Mouse (Mus musculus) c-Kit-positive CD71-negative TER-119-negative erythroid progenitor cells, embryonic 14.5 days (primary cell): Measurements from ENCODE around the gene Tns4.

Source experiments
- DNase-seq: peaks from one replicate; pipeline ENCODE4 v3.0.0-alpha.2; 2013; ENCODE audit warnings: low read depth

Gene Tns4

DNA sequence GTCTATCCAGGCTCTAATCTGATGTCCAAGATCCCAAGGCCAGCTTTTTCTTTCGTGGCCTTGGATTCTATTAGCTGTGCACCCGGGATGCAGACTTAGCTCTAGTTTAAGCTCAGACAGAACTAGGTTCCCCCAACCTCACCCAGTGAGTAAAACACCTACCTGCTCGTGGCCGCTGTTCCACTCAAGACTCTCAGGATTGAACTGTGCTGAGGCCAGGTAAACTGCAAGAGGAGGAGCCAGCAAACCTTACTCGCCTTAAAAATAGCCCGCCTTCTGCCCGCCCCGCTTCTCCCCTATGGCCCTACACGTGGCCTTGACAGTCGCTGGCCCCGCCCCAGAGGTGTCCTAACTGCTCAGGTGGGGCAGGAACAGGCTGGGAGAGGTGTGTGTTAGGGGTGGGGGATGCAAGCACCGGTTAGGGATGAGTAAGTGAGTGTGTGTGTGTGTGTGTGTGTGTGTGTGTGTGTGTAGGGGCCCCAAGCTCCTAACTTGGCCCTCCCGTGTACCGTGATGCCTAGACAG, at the start of gene Tns4:
Gene Tns4 (minus strand): TSS at position 230 of the 525 bp plus-strand sequence.
- DNase-seq, result no peak

DNA sequence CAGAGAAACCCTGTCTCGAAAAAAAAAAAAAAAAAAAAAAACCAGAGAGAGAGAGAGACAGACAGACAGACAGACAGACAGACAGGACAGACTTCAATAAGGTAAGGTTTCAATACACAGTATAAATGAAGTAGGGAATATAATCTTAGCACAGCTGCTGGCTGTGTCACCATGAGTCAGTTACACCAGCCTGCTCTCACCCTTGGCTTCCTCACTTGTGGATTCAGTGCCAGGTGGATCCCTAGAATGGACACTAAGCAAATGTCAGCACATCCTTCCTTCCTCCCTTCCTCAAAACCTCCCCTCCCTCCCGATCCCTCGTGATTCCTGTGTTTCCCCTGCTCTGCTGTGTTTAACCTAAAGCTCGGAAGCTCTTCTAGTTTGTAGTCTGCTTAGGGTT, 48.3 kb upstream of the Tns4 start:
- no peak for DNase-seq

DNA sequence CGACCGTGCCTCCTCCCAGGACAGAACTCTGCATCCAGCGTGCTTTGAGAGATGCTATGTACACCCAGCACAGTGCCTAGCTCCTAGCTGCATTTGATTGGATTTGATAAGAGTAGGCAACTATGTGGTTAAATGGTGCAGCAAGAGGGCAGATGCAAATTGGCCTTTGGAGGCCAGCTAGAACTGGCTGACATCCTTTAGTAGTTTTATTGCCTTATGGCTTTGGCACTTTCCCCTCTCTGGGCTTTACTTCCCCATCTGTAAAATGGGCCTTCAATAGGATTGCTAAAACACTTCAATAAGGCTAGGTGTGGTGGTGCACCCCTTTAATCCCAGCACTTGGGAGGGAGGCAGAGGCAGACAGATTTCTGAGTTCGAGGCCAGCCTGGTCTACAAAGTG, 47.9 kb upstream of the Tns4 start:
- no peak for DNase-seq

DNA sequence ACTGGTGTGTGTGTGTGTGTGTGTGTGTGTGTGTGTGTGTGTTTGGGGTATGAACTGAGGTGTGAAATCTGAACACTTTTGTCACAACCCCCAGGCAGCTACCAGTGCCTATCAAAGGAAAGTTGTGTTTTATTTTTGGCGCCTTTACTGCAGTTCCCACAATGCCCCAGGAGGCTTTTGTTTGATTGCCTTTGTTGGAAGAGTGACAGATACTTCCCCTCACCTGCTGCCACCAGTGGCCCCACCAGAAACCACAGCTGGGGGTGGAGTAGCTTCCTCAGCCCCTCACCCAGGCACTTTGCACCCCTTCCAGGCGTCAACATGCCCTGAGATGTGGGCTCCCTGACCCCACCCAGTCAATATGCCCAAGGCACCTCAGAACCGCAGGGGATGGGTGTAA, 47.3 kb upstream of the Tns4 start:
- no peak for DNase-seq

DNA sequence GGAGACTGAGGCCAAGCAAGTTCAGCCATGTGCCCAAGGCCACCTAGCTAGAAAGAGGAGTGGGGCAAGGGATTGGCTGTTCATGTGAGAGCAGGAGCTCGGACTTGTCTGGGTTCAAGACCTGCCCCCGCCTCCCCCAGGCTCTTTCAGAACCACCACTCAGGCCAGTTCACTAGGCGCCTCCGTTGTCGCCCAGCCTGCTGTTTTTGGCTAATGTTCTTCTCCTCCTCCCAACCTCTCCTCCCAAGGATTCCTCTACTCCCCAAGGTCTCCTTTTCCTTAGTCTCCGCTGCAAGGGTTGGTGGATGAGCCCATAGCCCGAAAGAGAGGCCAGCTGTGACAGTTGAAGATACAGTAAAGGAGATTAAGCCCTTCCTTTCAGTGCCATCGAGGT, 45.9 kb upstream of the Tns4 start:
- DNase-seq, result no peak

DNA sequence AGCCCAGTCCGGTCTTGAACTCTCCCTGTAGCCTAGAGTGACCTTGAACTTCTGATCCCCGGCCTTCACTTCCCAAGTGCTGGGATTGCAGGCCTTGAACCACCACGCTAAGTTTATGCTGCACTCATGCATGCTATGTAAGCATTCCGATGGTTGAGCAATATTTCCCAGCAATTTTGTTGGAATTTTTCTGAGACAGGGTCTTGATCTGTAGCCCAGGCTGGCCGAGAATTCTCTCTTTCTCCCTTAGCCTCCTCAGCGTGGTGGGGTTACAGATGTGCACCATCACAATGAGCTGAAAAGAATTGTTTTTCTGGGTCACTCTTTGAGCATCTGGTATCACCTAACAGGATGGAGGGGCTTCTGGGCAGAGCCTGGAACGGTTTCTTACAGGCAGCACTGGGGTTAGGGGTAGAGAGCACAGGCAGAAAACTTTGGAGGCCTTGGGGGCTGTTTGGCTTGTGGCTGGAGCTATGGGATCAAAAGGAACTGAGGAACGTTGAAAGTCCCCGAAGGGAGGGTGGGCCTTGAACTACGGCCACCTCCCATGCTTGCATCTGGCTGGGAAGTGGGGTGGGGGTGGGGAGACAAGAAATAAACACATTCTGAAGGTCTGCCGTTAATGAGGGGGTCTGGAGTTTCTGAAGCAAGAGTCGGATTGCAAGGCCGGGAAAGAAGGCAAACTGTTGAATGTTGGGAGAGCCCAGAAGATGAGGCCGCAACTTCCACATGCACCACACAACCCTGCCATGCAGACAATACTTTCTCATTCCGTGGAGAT, 45.4 kb upstream of the Tns4 start:
- no peak for DNase-seq

DNA sequence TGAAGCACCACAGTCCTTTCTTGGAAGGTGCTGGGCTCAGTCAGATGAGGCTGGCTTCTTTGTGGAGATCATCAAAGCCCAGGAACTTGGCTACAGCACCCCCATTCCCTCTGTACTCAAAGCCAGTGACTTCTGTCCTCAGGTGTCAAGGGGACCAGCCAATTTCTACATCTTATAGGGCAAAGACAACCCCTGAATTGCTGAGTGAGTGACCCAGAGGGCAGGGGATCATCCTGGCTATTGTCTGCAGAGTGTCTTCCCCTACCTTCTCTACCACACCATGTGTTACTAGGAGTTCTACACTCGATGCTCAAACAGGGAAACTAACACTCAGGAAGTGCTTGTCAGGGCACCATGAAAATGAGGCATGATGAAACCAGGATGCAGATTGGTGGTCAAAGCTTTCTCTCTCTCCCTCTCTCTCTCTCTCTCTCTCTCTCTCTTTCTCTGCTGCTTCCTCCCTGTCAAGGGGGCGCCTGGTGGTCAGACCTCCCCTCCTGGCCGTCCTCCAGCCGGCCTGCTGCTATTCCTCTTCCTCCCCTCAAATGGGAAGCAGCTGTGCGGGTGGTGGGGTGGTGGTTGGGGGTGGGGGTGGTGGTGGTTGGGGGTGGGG, 44.3 kb upstream of the Tns4 start:
- DNase-seq, result no peak

DNA sequence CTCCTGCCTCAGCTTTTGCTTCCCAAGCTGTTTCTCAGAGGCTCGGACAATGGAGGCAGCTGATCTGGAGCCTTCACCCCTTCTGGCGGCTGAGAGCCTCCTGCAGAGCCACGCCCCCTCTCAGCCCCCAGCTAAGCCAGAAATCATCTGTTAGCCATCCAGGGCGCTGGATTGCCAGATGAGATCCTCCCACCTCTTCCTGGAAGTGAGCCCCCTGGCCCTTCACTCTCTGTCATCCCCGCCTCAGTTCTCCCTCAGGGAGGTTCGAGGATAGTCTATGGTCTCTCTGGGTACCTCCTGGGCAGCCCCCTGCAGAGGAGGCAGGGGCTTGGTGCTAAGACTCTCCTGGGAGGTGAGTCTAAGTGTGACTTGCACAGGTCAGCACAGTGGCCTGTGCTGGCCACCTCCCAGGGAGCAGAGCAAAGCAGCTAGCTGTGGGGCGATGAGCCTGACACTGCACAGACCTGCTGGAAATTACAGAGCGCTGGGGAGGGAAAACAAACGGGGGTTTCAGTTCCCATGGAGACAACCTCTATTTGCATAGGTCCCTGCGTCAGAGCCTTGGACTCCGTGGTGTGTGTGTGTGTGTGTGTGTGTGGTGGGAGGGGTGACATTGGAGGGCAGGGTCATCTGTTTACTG, 43.1 kb upstream of the Tns4 start:
- DNase-seq, result no peak

DNA sequence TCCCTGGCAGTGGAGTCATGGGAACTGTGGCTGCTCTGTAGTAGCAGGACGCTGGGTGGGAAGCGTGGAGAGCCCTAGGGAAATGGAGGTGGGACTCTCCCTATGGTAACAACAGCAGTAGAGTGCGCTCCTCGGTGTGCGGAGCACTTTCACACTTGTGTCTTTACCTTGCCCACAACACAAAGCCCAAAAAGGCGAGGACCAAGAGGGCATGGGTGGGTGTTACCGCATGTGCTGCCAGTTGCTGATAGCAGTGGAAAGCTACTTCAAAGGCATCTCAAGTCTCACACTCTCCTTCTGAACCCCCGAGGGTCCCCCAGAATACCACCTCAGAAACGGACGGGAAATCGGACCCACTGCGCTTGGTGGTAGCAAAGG, 42.3 kb upstream of the Tns4 start:
- DNase-seq, result no peak

DNA sequence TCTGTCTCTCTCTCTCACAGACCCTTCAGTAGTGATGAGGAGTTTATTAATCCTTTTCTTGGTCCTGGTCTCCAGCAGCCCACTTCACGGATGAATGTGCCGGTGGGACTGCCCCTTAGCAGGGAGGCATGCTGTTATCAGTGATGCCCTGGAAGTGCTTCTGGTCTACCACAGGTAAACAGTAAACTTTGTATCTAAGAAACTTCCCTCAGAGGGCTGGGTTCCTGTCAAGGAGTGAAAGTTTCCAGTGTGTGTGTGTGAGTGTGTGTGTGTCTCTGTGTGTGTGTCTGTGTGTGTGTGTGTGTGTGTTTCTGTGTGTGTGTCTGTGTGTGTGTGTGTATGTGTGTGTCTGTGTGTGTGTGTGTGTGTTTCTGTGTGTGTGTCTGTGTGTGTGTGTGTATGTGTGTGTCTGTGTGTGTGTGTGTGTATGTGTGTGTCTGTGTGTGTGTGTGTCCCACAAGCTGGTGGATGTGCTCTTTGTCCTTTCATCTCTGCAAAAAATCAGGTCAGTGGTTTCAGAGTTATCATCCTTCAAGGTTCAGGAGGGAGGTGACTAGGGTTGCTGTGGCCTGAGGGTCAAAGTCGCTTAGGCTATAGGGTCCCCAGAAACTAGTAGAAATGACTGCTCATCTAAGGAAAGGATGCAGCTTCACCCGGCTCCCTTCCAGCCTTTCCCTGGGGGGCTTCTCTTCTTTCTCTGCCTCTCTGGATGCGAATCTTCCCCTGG, 41.8 kb upstream of the Tns4 start:
- DNase-seq, result no peak

DNA sequence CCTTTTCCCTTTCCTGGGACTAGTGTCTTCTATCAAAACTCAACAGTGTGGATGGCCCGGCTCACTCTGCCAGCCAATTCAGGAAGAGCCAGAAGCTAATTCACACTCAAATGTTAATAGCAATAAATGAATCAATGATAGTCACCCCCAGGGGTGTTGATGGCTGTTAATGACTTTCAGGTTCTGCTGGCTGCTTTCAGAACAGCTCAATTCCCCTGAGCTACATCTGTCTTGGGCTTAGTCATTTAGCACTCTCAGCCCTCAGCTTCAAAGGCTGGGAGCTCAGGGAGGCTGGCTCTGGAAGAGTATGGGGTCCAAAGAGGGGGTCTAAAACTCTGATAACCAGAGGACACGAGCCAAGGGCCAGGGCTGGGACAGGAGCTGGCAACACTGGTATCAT, 40.2 kb upstream of the Tns4 start:
- no peak for DNase-seq

DNA sequence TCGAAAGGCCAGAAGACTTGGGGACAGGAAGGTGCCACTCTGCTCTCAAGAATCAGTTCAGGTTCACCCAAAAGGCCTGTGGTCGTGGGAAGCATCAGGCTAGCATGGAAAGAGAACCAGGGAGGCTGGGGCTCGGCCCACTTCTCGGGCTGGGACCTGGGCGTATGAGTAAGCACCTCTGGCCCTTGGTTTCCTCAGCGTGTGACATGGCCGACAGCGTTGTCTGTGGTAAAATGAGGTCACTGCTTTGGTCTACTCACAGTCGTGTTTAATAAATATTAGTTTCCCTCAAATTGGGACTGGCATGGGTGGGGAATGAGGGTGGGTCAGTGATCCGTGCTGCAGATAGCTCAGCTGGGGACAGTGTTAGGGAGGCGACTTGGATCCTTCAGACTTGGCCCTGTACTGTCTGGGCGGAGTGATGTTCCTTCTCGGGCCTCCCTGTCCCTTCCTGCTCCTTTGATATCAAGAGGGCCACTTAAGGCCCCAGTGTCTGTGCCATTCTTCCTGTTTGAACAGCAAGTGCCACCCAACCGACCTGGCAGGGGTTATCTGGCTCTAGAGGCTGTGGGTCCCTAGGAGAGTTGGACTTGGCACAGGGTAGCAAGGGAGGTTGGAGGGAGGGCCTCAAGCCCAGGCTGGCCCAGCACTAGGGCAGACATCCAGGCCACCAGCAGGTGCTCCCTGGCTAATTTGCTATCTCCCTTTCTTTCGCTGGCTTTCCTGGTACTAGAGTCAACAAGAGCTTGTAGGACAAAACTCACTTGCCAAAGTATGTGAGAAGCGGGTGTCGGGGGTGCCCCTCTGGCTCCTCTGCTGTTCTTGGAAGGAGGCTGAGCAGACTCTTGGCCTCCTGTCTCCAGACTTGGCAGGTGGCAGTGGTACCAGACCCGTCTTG, 38.9 kb upstream of the Tns4 start:
- DNase-seq, result no peak

DNA sequence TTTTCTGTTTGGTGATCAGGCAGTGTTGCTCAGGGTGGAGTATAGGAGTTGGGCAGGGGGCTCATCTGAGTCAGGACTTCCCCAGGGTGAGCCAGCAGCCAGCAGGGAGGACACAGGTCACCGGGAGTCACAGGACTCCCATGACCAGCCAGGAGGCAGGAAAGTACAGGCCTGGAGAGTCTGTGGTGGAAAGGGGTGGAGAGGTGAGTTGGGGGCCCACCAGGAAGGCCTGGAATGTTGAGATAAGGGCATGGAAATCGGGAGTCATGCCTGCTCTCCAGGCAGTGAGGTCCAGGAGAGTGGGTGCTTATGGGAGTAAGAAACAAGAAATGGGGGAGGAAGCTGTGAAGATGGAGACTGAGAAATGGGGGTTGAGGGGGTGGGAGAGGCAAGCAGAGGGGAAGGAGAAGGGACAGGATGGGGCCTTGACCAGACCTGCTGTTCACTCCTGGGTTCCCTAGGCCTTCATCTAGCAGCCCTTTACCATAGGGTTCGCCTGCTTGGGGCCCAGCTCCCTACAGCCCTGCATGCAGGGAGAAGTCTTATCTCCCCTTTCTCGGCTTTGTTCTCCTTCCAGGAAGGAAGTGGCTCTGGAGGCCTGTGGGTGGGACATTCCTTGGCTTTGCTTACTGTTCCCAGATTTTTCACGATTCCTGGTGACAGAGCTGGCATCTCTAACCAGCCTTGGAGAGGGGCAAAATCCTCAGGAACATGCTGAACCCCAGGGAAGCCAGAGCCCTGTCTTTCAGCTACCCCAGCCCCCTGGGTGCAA, 37.6 kb upstream of the Tns4 start:
- no peak for DNase-seq

DNA sequence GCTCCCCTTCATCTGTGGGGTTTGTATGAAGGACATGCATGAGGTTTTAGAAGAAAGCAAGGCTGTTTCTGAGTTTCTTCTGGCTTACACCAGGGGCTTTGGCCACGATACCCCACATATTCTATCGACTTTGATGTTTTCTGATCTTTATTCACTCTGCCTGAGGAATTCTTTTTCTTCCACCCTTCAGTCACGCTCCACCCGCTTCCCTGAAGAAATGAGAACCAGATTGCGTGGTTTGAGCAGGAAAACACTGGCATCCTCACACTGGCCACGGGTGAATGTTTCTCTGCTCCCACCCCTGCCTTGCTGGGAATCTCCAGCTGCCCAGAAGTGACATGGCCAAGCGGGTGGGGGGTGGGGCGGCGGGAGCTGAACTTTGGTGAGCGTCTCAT, 35.5 kb upstream of the Tns4 start:
- DNase-seq, result no peak

DNA sequence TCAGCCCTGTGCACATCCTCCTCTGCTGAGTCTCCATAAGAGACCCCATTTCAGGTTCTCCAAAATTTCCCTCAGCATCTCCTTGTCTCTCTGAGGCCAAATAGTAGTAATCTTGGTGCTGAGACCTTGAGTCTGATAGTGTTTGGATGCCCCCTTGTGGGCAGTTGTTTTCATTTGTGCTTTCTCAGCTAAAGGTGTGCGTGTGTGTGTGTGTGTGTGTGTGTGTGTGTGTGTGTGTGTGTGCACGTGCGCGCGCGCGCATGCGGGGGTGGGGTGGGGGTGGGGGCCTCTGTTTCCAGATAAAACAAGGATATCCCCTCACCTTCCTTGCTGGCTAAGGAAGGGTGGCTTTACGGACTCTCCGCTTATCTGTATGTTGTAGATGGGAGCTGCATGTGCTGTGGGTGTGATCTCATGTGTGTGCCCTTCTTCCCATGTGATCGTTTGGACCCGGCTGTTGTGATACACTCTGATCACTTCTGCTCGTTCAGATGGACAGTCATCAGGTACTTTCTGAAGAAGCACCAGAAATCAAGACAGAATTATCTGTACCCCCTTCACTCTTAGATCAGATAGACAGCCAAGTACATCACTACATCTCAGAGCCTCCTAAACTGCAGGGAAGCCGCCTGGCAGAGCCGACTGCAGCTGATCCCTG, 35.0 kb upstream of the Tns4 start:
- DNase-seq, result no peak

DNA sequence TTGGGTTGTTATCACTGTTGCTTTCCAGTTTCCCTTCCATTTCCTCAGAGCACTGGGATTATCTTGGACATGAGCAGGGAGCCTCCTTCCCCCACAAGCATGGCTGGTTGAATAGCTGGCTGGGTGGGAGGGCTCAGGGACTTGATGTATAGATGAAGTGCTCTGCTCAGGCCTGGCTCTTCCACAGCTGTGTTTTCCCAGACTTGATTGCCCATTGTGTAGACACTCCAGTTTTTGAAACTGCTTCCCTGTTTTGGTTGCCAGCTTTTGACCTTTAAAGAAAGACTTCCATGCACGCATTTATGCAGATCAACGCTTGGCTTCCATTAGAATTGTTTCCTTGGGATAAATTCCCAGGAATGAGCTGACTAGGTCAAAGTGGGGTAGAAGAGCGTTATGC, 33.6 kb upstream of the Tns4 start:
- no peak for DNase-seq

DNA sequence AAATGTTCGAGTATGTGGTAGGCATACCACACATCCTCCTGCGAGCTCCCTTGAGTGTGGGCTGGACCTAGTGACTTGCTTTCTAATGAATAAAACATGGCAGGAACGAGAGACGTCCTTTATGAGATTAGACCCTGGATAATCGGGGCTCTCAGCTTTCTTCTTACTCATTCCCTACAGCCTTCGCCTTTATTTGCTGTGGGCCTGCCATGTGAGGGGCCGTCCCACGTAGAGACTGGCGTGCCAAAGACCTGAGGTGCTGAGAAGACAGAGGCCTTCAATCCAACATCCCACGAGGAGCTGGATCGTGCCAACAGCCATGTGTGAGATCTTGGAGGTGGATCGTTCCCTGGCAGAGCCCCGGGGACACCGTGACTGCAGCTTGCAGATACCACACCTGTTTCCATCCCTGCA, 32.1 kb upstream of the Tns4 start:
- DNase-seq, result no peak

DNA sequence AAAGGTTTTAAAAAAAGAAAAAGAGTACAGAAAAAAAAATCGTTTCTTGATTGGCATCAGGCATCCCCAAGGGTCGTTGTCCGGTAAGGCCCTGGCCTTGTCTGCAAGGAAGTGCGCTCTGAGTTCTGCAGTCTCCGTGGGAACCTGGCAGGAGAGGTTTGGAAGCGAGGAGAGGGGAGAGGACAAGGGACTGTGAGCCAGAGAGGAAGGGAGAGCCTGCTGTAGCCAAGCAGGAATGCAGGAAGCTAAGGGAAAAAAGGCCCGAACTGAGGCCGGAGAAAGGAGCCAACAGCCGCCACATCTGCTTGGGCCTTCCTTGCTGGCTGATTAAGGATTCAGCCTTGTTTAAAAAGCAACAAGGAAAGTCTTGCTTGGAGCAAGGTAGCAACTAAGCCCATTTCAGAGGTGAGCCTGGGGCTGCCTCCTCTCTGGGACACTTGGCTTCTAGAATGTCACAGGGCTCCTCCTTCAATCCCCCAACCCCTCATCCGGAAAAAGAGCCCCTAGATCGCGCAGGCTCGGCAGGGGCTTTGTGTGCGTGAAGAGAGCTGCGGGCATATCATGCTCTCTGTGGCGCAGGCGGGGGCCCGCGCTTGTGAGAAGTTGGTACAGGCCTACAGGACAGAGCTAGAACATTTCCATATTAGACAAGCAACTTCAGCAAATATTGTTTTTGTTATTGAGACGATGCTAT, 31.6 kb upstream of the Tns4 start:
- DNase-seq, result no peak

DNA sequence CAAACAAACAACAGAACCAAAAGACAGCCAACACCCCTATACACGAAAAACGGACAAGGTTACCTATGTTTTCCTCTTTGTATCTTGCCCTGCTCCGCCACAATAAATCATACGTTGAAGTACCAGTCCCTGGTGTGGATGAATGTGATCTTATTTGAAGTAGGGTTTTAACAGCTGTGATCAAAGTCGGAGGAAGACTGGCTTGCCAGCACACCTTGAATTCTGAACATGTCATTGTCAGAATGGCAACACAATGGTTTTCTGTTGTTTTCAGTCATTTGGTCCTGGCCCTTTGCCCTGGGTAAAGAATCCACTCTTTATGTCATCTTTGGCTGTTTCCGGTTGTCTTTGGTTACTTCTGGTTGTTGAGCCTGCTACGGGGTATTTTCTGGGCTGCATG, 29.9 kb upstream of the Tns4 start:
- no peak for DNase-seq

DNA sequence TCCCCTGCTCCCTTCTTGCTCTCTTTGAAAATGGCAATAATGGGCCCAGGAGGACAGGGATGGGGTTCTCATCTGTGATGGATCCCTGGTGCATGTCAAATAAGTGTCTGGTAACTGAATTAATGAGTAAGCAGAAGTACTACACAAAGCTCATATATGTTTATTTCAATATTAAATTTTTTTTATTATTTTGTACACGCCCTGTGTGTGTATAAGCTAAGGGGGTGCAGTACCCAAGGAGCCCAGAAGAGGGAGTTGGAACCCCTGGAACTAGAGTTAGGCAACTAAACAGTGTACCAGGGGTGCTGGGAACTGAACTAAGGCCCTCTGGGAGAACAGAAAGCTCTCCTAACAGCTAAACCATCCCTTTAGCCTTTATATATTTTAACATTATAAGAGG, 29.3 kb upstream of the Tns4 start:
- no peak for DNase-seq
